Mouse (Mus musculus) T-helper 2 cell (primary cell): Measurements from ENCODE around the gene Azin2.

Experiments used
- in situ Hi-C: fragments of 300-600 bp; cut with MboI, MseI; formaldehyde crosslinking; loops from one replicate; pipeline ENCODE4 v1.15.1; 2025; ENCODE audit warnings: high pct_unique_total_duplicates

The Azin2 gene

DNA sequence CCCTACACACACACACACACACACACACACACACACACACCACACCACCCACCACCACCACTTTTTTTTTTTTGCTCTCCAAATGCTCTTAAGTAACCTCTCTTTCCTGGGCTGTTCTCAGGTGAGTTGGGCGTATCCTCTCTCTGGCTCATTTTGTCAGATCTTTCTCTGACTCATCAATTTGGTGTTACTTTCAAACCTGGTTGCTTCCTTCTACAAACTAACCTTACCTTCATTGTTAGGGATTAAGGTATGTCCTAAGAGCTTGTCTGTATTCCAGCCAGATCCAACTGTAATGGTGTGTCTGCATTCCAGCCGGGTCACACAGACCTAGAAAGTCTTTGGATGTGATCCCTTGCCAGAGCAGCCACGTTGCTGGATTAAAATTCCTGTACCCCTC lies 15.0 kb upstream of the Azin2 start:
- in situ Hi-C loops: no loop called here

DNA sequence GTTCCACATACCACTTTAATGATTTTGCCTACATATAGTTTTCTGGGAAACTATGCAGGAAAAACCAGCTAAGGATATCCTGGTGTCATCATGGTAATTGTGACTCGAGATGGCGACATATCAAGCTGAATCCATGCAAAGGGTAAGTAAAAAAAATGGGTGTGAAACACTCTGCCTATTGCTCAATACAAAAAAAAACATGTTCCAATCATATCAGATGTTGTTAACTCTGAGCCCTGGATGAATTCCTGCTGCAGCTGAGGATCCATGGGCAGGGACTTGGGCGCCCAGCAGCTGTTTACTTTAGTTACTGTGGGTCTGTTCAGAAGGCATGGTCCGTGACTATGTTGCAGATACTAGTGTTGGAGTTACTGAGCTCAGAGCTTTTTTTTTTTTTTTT lies 14.3 kb upstream of the Azin2 start:
- in situ Hi-C loops: no loop called here

DNA sequence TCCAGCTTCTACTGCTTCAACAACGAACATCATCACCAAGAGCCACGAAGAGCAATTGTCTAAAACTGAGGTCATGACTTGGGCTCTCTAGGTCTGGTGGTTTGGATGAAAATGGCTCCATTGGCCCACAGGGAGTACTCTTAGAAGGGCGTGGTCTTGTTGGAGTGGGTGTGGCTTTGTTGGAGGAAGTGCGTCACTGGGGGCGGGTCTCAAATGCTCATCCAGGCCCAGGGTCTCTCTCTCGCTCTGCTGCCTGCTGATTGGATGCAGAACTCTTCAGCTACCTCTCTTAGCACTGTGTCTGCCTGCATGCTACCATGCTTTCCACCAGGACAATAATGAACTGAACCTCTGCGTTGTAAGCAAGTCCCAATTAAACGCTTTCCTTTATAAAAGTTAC lies 12.4 kb upstream of the Azin2 start:
- in situ Hi-C loops: no loop called here

DNA sequence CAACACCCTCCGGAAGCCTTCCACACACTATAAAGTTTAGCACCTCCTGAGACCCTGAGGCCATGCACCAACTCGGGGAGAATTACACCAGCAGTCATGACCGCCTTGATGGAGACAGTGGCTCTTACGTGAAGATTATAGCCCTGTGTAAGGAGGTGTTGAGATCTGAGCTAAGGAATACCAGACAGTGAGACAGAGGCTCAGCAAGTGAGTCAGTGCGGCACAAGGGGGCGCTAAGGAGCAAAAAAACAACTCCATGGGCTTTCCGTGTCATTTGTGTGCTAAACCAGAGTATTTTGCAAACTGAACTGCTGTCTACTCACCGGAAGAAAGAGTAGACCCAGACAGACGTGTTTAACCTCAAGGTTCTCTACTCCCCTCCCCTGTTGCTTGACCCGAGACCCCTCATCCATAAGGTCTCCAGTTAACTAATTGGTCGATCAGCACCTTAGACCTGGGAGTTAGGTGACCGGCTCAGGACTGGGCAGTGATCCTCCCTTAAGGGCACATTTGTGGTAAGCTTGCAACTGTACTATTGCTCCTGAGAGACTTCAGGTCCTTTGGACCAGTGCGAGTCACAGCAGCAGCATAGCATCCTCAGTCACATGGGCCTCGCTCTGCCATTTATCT lies 8.9 kb upstream of the Azin2 start:
- in situ Hi-C loops: no loop called here

DNA sequence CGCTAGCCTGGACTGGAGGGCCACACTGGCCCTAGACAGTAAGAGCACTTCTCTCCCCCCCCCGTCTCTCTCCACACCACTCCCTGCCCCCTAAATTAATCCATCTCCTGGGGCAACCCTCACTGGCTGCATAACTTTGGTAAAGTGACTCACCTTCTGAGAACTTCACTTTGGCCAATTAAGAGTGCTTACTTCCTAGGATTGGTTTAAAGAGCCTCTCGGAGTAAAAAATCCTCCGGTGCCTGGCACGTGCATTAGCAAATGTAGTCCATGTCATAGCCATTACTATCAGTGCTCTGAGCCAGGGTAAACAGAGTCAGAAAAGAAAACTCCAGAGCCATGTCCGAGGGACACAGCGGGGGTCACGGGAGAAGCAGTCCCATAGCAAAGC lies 8.2 kb upstream of the Azin2 start:
- in situ Hi-C loops: no loop called here

DNA sequence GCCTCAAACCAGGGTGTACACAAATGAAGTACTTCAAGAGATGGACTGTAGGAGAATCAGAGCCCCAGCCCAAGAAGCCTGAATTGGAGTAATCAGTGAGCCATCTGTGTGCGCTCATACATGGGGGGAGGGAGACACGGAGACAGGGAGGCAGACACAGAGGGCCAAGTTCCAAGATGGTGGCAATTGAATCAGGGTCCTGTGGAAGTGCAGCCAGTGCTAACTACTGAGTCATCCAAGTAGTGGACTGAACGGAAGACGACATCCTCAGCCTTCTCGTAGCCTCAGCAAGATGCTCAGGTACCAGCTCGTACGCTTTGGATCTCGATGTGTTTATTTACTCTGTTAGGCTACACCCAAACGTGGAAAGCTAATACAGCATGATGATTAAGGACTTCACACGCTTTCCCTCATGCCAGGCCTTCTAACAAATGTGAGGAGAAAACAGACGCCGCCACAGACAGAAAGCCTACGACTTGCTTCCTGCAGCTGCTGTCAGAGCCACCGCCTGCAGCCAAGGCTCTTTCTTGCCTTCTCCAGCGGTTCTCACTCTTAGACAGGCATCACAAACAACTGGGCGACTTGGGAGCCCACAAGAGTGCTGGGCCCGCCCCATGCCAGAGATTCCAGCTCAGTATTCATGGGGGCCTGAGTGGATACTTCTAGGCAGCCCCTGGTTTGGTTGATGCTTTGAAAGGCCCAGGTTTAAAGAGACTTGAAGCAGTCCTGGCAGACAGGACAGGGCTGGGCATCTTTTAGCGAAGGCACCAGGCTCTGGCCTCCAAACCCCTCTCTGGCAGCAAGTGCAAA lies 7.6 kb upstream of the Azin2 start:
- in situ Hi-C loops: loop anchor here (5.0 kb wide), 1 partner anchor 117 kb away; no protein-coding TSS in a partner anchor

DNA sequence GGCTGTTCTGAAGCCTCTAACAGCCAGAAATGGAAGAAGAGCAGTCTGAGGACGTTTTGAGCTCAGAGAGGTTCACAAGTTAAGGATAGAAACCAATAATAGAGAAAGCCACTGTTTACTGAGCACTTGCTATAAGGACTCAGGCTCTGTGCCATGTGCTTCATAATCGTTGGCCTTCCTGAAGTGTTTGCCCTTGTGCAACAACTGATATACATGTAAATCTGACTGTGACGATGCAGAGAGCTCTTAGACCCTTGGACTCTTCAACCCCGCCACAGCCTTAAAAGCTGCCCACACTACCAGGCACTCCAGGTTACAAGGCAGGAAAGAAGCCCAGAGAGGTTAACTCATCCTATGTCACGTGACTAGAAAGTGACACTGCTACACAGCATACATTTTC lies 6.8 kb upstream of the Azin2 start:
- in situ Hi-C loops: loop anchor here (5.0 kb wide), 1 partner anchor 118 kb away; no protein-coding TSS in a partner anchor

DNA sequence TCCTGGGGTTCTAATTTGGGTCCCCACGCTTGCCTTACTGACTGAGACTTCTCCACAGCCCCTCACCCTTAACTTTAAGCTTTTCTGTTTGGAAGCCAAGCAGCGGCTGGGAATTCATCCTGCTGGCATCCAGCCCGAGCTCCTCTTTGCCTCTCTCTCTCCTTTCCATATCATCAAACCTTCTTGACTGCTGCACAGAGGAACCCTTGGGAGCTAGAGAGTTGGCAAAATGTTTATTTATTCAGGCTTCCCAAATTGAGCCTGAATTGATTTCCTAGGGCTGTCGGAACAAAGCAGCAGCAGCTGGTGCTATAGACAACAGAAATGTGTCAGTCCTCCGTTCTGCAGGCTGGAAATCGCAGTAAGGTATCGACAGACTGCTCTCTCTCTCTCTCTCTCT lies 4.5 kb upstream of the Azin2 start:
- in situ Hi-C loops: loop anchor here (5.0 kb wide), 1 partner anchor 121 kb away; no protein-coding TSS in a partner anchor

DNA sequence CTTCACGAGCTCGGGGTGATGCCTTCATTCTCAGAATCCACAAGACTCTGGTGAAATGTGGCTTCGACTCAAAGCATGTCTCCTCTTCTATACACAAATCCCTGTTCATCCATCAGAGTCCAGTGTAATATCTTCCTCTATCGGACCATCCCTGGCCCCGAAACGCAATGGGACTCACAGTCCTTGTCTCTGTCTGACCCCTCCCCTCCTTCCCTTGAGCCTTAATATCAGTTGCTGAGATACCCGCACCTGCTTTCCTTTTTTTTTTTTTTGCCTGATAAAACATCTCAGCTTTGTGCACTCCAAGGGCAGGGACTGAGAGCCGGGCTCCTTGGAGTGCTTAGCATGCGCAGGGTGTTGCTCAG lies 666 bp upstream of the Azin2 start:
- in situ Hi-C loops: no loop called here

DNA sequence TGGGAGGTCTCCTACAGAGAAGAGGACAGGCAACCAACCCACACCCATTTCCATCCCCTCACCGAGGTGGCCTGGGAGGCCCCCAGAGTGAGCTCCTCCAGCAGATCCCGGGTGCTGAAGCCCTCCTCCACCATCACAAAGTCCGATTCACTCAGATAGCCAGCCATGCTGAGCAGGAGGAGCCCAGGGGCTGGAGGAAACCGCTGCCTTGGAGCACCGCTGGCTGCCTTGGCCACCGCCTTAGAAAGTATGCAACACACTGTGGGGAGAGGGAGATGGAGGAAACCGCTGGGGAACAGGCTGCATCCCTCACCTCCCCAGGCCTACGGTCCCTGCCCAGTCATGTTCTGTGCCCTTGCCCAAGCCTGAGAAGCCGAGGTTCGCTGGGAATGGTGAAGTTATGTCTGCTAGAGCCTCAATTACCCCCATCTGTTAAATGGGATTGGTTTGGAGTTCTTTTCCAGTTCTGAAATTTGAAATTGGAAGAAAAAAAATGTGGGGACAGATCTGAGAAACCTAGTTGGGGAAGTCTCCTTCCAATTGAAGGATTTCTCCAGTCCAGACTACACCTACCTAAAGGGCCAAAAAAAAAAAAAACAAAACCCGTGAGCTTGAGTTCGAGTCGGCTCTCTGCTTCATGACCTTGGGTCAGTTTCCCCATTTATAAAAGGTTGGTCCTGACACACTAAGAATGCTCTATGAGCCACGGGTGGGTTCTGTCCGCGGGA lies 777 bp downstream of the Azin2 start:
- in situ Hi-C loops: no loop called here

DNA sequence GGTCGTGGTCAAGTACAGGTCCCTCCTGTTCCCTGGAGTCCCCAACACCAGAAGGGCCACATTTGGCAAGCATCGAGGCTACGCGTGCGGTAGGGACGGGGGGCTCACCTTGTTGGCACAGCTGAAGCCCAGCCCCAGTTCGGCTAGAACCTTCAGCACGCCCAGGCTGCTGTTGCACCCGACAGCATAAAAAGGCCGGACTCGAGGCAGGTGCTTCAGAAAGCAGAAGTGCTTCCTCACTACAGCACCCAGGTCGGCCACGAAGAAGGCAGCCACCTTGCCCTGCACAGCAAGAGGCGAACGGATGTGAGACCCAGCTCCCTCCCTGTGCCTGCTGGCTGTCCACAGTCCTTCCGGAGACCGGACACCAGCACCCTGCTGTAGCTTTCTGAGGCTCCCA lies 2.6 kb downstream of the Azin2 start:
- in situ Hi-C loops: no loop called here

DNA sequence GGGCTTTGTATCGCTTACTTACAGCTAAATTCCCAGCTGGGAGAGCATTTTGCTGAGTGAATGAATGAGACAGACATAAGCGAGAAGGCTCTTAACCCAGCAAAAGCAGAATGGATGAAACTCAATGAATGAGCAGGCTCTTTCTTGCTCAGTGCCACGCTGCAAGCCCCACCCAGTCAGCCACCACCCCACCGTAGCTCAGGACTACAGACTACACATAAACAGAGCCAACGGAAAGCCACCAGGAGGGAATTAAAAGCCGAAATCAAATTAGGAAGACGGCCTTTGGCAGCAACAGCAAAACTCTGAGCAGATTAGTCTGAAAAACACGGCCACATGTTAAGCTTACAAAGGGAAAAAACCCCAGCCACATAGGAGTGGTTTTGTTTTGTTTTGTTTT lies 3.4 kb downstream of the Azin2 start:
- in situ Hi-C loops: no loop called here

DNA sequence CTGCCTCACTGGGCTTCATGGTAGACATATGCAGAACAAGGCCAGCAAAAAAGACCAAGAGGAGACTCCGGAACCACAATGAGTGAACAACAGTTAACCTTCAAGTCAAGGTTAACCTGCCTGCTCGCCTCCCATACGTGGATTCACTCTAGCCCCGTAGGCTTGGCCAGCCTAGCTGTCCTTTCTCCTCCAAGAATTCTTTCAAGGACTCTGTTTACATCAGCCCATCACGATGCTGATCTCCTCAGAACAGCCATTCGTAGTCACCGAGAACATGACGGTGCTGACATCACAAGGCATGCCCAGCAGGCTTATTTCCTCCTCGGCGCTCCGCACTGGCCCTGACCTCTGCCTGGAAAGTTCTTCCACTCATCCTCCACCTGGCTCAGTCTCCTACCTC lies 4.1 kb downstream of the Azin2 start:
- in situ Hi-C loops: no loop called here

DNA sequence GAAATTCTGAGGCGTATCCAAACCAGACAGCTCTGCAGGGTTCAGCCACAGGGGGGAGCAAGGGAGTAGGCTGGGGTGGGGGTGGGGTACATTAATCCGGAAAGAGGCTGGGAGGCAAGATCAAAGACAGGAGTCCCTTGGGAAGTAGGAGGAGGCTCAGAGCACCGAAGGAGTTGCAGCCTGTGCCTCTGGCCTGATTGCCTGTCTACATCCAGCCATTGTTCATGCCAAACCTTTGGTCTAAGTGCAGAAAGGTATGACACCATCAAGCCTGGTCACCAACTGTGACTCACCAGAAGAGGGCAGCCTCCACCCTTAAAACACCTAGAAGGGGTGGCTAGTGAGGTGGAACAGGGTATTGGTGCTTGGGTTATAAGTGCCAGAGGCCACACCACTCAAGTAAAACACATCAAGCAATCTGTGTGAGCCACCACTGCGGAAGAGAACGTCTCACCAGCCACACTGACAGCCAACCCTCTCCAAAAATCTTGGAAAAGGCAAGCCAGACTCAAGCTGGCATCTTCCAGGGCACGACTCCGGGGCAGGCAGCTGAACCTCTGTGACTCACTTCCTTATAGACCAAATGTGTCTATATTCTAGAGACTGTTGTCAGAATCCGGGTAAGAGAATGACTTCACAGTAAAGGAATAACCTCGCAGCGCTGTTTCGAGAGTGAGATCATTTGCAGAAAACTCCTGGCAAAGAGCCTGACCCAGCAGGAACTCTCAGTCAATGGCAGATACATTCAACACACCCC lies 4.9 kb downstream of the Azin2 start:
- in situ Hi-C loops: no loop called here

DNA sequence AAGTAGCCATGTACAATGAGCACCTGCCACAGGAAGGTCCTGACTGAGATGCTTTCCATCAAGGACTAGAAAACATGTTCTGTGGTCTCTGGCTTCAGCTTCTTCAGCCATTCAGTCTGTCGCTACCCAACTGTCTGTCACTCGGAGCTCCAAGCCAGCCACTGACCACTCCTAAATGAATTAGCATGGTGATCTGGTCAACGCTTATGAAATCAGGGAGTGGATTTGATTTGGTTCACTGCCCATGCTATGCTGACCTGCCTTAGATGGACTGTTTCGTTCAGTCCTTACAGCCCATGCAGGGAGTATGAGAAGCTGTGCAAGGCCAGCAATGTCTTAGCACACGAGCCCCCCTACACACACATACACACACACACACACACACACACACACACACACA lies 8.4 kb downstream of the Azin2 start:
- in situ Hi-C loops: no loop called here

DNA sequence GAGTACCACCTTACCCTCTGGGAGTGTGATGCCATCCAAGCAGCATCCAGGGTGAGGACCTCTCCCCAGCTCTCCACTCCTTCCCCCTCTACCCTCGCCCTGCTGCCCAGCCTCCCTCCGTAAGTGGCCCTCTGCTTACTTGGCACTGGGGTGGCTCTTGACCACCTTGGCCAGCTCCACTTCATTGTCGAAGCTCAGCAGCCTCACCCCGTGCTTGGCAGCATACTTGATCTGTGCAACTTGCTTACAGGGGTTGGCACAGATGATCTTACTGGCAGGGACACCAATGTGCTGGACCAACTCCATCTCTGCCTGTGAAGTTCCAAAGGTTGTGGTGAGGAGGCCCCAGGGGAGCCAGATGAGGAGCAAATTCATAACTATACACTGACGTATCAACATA lies 11.8 kb downstream of the Azin2 start:
- in situ Hi-C loops: no loop called here

DNA sequence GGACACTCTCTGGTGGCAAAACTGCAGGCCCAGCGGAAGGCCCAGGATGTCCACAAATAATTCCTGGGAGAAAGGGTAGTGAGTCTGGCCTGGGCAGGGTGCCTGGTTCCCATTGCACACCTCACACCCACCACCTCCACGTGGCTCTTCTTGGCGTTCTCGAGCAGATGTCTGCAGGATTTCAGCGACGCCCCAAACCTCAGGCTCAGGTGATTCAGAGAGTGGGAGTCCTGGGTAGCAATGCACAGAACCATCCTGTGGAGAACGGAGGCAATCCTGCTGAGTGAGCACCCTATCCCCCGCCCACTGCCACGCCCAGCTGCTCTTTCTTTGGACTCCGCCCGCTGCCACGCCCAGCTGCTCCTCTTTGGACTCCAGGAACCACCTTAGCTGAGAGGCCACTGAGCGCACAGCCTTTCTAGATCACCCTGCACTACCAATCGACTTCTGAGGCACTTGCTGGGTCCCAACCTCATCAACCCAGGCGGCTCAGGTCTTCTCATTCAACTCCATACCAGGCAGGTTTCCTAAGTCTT lies 12.7 kb downstream of the Azin2 start:
- in situ Hi-C loops: no loop called here

DNA sequence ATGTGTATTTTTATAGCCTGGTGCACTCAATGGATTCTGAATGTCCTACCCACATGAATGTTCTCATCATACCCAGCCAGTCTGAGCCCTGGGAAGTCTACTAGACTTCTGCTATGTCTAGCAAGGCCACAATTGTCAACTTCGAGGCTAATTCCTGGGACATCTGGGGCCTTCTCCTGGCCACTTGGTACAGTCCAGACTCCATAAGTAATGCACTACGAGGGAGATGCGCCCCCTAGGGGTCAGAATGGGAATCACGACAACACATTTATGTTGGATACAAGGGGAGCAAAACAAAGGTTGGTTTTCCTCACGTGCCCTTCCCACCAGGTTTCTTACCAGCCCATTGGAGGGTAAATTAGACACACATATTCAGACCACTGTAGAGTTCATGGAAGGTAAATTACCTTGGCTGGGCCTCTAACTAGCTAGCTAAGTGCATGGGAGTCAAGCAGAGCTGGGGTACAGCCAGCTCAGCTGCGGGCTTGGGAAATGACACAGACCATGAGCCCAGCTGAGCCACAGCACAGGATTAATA lies 14.0 kb downstream of the Azin2 start:
- in situ Hi-C loops: no loop called here

DNA sequence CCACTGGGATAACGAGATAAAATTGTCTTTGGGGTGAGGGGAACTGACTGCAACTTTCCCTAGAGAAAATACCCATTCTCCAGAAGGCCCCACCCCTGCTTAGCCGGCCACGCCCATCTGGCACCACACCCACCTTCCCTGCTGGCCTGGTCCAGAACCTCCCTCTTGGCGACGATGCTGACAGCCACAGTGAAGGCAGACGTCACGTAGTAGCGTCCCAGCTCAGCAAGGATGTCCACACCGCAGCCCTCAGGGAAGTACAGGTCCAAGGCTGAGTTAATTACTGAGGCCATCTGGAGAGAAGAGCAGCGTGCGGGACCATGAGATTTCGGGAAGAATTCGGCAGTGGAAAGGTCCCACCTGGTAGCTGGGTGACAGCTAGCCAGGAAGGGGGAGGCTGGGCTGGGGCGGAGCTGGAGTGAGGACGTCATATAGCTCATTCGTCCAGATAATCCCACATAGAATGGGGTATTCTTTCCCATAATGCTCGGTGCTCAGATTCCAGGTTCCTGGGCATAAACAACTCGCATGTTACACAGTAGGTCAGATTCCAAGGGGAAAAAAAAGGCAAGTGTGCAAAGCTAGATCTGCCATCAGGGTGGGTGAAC lies 14.8 kb downstream of the Azin2 start:
- in situ Hi-C loops: no loop called here

DNA sequence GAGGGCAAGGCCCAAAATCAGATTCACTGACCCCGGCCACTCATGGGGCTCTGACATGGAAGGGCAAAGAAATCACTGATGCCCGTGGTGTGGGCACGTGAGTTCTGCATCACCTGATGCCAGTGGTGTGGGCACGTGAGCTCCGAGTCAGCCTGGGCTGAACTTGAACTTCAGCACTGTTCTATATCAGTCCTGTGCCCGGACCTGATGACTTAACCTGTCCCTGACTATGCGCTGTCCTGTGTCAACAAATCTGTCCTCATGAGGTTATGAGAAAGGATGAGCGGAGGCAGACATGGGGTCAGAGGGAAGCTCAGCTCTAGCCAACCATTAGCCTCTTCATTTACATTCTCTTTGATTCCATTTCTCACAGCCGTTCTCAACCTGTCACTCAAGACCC lies 15.5 kb downstream of the Azin2 start:
- in situ Hi-C loops: no loop called here

DNA sequence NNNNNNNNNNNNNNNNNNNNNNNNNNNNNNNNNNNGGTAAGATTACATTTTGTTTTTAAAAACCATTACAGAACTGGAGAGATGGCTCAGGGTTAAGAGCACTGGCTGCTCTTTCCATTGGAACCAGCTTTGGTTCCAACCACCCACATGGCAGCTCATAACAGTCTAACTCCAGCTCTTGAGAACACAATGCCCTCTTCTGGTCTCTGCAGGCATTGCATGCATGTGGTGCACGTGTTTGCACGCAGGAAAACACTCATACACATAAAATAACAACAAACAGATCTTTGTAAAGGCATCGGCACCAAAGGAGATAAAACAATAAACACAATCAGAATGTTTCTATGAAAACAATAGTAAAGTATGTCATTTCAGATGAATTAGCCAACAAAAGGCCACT lies 19.9 kb downstream of the Azin2 start:
- in situ Hi-C loops: no loop called here
